Mouse (Mus musculus): ENCODE results near the gene Capza3. TPM values are rescaled to one million over a fixed set of nuclear protein-coding genes. Genes with fewer than 3 reads are reported as not detected.

Gene Capza3
- polyA plus RNA-seq (2014; fragmentation: Nextera tagmentation; extraction: Ambion mirVana) = not detected in 2 replicates

DNA sequence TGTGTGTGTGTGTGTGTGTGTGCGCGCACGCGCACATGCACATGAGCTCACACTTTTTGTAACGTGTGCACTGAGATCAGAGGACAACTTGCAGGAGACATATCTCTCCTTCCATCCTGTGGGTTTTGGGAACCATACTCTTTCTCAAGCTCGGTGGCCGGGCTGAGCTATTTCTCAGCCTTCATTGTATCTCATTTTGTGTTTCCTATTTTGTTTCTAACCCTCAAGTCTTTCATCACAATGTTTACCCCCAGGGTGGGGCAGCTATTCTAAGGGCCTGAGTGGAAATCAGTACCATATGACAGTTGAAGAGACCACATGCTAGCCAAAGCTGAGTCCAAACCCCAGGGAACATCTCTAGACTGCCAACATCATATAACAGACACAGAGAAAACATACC lies at the start of gene Capza3:
TSS of gene Capza3 (plus strand) at position 301 of the 400 bp plus-strand sequence.
- 97% methylated on average over 7 of the region's 7 CpGs for WGBS
- Histone ChIP-seq H3K4me3 (ENCODE audit: low read depth, low read length) (no peak within 1 kb of the TSS), H3K4me2 (ENCODE audit: low read depth, low read length) (no peak within 1 kb of the TSS), H3K27me3 (ENCODE audit: control insufficient read depth, insufficient read depth, low read length) (no peaks in the 10 kb centered on the region), H3K36me3 (replicated peaks; ENCODE audit: control insufficient read depth, insufficient read depth, low read depth, low read length) (no peaks in the 10 kb centered on the region), H3K4me1 (ENCODE audit: control insufficient read depth, insufficient read depth, low read length) (no peaks in the 10 kb centered on the region), H3K9me3 (replicated peaks; ENCODE audit: control insufficient read depth, low read length) (no peaks in the 10 kb centered on the region), H3K27ac (replicated peaks; ENCODE audit: low read depth, low read length) (no peak within 1 kb of the TSS), H3K9ac (replicated peaks; ENCODE audit: low read length) (no peak within 1 kb of the TSS)
- DNase-seq (ENCODE audit: low spot score) (no peak), ATAC-seq (replicated peaks; ENCODE audit: insufficient number of reproducible peaks, low FRiP score, low TSS enrichment, low read depth) (no peak)

DNA sequence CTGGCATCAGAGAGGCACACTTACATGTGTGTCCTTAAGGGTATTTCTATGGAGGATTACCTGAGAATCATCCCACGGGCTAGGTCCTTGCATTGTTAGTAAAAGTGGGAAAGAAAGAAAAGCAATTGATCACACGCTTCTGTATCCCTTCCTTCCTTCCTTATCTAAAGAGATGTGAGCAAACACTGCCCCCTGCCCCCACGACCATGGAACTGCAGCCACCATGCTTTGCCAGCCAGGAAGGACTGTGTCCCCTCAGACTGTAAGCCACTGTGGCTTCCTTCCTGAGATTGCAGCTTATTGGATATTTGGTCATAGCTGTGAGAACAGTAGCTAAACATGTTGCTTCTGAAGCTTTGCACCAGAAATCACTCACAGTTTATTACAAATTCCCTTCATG lies 35.9 kb upstream of the Capza3 start:
- no peak overlapping the region for H3K9ac ChIP-seq (replicated peaks; ENCODE audit: low read length)
- H3K4me1 ChIP-seq (ENCODE audit: control insufficient read depth, insufficient read depth, low read length) = no peaks in the 10 kb centered on the region
- H3K27ac ChIP-seq (replicated peaks; ENCODE audit: low read depth, low read length) = no peak overlapping the region
- ATAC-seq (replicated peaks; ENCODE audit: insufficient number of reproducible peaks, low FRiP score, low TSS enrichment, low read depth) (no peak), DNase-seq (ENCODE audit: low spot score) (no peak)
- no peak overlapping the region for H3K4me2 ChIP-seq (ENCODE audit: low read depth, low read length)
- no peaks in the 10 kb centered on the region for H3K27me3 ChIP-seq (ENCODE audit: control insufficient read depth, insufficient read depth, low read length)
- no peak overlapping the region for H3K4me3 ChIP-seq (ENCODE audit: low read depth, low read length)
- H3K36me3 ChIP-seq (replicated peaks; ENCODE audit: control insufficient read depth, insufficient read depth, low read depth, low read length) = no peaks in the 10 kb centered on the region
- no peaks in the 10 kb centered on the region for H3K9me3 ChIP-seq (replicated peaks; ENCODE audit: control insufficient read depth, low read length)
- WGBS = 69% methylated on average over 3 of the region's 3 CpGs

DNA sequence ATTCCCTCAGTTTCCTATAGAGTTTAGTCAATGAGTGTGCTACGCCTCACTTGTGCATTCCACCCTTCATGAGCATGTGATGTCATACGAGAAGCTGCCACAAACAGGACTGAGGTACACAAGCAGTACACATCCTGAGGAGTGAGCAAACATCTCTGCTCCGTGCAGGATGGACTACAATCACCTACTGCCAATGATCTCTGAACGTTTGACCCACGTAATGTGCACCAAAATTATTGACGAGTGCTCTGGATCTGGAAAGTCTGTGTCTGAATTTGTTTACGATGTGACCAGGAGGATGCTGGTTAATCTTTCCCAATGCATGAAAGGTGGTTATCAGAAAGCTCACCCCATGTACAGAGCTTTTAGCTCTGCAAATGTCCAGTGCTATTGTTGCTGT lies 16.6 kb upstream of the Capza3 start:
- Histone ChIP-seq H3K9ac (replicated peaks; ENCODE audit: low read length) (no peak overlapping the region), H3K4me2 (ENCODE audit: low read depth, low read length) (no peak overlapping the region), H3K9me3 (replicated peaks; ENCODE audit: control insufficient read depth, low read length) (no peaks in the 10 kb centered on the region), H3K4me1 (ENCODE audit: control insufficient read depth, insufficient read depth, low read length) (no peaks in the 10 kb centered on the region), H3K27ac (replicated peaks; ENCODE audit: low read depth, low read length) (no peak overlapping the region), H3K4me3 (ENCODE audit: low read depth, low read length) (no peak overlapping the region), H3K27me3 (ENCODE audit: control insufficient read depth, insufficient read depth, low read length) (no peaks in the 10 kb centered on the region), H3K36me3 (replicated peaks; ENCODE audit: control insufficient read depth, insufficient read depth, low read depth, low read length) (no peaks in the 10 kb centered on the region)
- WGBS = 83% methylated on average over 7 of the region's 7 CpGs
- DNase-seq (ENCODE audit: low spot score) (no peak), ATAC-seq (replicated peaks; ENCODE audit: insufficient number of reproducible peaks, low FRiP score, low TSS enrichment, low read depth) (no peak)

DNA sequence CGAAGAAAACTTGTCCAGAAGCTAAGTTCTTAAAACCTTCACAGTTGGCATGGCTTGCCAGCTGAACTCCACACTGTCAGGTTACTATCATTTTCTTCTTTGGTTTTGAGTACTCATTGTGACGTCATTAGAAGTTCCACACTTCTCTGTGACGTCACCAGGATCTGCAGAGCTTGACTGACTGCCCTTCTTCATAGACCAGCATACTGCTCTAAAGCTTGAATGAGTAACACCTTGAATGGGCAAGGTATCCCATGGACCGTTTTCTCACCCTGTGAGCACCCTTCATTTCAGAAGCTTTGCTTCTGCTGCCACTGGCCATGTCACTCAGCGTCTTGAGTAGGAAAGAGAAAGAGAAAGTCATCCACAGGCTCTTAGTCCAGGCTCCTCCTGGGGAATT lies 305 bp downstream of the Capza3 start, which contains the start of gene Plcz1:
TSS of gene Plcz1 (minus strand) at position 101 of the 400 bp plus-strand sequence.
- Histone ChIP-seq H3K9me3 (replicated peaks; ENCODE audit: control insufficient read depth, low read length) (no peaks in the 10 kb centered on the region), H3K4me3 (ENCODE audit: low read depth, low read length) (no peak within 1 kb of the TSS), H3K27me3 (ENCODE audit: control insufficient read depth, insufficient read depth, low read length) (no peaks in the 10 kb centered on the region), H3K4me2 (ENCODE audit: low read depth, low read length) (no peak within 1 kb of the TSS), H3K36me3 (replicated peaks; ENCODE audit: control insufficient read depth, insufficient read depth, low read depth, low read length) (no peaks in the 10 kb centered on the region), H3K27ac (replicated peaks; ENCODE audit: low read depth, low read length) (no peak within 1 kb of the TSS), H3K4me1 (ENCODE audit: control insufficient read depth, insufficient read depth, low read length) (no peaks in the 10 kb centered on the region), H3K9ac (replicated peaks; ENCODE audit: low read length) (no peak within 1 kb of the TSS)
- DNase-seq (ENCODE audit: low spot score) (no peak), ATAC-seq (replicated peaks; ENCODE audit: insufficient number of reproducible peaks, low FRiP score, low TSS enrichment, low read depth) (no peak)
- 87% methylated on average over 5 of the region's 5 CpGs for WGBS

DNA sequence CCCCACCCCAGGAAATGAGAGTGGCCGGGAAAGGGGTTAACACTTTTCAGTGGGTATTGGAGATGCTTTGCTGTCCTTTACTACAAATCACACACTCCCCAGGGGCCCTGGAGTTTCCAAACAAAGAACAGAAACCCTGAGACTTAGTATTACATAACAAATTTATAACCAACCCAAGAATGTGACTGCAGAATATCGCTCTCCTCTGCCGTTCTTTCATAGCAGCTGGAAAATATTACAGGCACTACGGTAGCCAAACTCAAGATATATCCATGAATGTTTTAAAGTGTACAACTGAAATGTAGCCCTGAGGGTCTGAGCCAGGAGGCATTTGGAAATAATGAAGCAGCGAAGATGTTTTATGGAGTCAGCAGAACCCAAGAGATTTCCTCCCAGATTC lies 10.4 kb downstream of the Capza3 start:
- Histone ChIP-seq H3K9me3 (replicated peaks; ENCODE audit: control insufficient read depth, low read length) (no peaks in the 10 kb centered on the region), H3K27me3 (ENCODE audit: control insufficient read depth, insufficient read depth, low read length) (no peaks in the 10 kb centered on the region), H3K4me2 (ENCODE audit: low read depth, low read length) (no peak overlapping the region), H3K36me3 (replicated peaks; ENCODE audit: control insufficient read depth, insufficient read depth, low read depth, low read length) (no peaks in the 10 kb centered on the region), H3K9ac (replicated peaks; ENCODE audit: low read length) (no peak overlapping the region), H3K4me1 (ENCODE audit: control insufficient read depth, insufficient read depth, low read length) (no peaks in the 10 kb centered on the region), H3K27ac (replicated peaks; ENCODE audit: low read depth, low read length) (no peak overlapping the region), H3K4me3 (ENCODE audit: low read depth, low read length) (no peak overlapping the region)
- 57% methylated on average over 5 of the region's 5 CpGs for WGBS
- ATAC-seq (replicated peaks; ENCODE audit: insufficient number of reproducible peaks, low FRiP score, low TSS enrichment, low read depth) = 0 out of 2 replicates have a peak, but pooled peaks have one; percentile 23
- peak; percentile 35 for DNase-seq (ENCODE audit: low spot score)

DNA sequence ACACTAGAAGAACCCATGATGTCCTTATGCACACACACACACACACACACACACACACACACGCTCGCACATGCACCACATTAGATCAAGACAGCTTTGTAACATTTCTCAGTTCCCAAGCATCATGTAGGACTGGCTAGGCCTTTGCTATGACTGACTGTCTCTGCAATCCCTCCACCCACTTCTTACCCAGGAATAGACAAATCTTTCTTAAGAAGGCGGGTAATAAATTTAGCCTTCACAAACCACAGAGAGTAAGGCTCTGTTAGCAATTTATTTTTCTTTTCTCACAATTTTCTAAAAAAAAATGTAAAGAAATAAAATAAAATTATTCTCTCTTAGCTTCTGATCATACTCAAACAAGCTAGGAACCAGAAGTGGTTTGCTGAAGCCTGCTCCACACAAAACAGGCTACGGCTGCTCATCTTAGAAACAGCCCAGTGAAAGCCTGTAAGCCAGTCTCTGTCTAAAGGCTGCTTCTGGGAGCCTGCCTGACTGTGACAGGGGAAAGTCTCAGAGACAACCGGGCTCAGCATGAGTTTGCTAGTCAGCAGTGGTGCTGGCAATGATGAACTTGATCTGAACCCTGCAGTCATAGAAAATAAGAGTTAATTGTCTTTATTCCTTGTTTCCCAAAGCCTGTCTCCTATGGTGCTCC lies 13.3 kb downstream of the Capza3 start:
- no peak overlapping the region for H3K9ac ChIP-seq (replicated peaks; ENCODE audit: low read length)
- no peak overlapping the region for H3K27ac ChIP-seq (replicated peaks; ENCODE audit: low read depth, low read length)
- no peak for DNase-seq (ENCODE audit: low spot score)
- no peaks in the 10 kb centered on the region for H3K27me3 ChIP-seq (ENCODE audit: control insufficient read depth, insufficient read depth, low read length)
- ATAC-seq (replicated peaks; ENCODE audit: insufficient number of reproducible peaks, low FRiP score, low TSS enrichment, low read depth) = no peak
- 71% methylated on average over 5 of the region's 5 CpGs for WGBS
- no peaks in the 10 kb centered on the region for H3K4me1 ChIP-seq (ENCODE audit: control insufficient read depth, insufficient read depth, low read length)
- H3K36me3 ChIP-seq (replicated peaks; ENCODE audit: control insufficient read depth, insufficient read depth, low read depth, low read length) = no peaks in the 10 kb centered on the region
- H3K9me3 ChIP-seq (replicated peaks; ENCODE audit: control insufficient read depth, low read length) = no peaks in the 10 kb centered on the region
- no peak overlapping the region for H3K4me2 ChIP-seq (ENCODE audit: low read depth, low read length)
- H3K4me3 ChIP-seq (ENCODE audit: low read depth, low read length) = no peak overlapping the region

DNA sequence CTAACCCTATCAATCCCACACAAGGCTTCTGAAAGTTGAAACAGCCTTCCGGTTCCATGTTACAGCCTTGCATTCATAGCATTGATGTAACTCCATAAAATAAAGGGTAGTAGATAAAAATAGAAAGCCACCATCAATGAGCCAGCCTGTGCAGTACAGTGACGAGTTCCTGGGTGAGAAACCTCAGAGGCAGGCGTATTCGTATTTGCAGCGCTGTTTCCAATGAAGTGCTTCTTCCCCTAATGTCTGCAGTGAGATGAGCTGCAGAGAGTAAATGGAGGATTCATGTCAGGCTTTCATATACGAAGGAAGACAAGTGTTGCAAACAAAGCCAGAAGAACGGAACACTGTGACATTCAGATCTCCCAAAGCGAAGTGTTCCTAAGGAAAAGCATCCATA lies 28.1 kb downstream of the Capza3 start:
- Histone ChIP-seq H3K4me2 (ENCODE audit: low read depth, low read length) (no peak overlapping the region), H3K4me1 (ENCODE audit: control insufficient read depth, insufficient read depth, low read length) (no peaks in the 10 kb centered on the region), H3K9ac (replicated peaks; ENCODE audit: low read length) (no peak overlapping the region), H3K9me3 (replicated peaks; ENCODE audit: control insufficient read depth, low read length) (no peaks in the 10 kb centered on the region), H3K36me3 (replicated peaks; ENCODE audit: control insufficient read depth, insufficient read depth, low read depth, low read length) (no peaks in the 10 kb centered on the region), H3K4me3 (ENCODE audit: low read depth, low read length) (no peak overlapping the region), H3K27me3 (ENCODE audit: control insufficient read depth, insufficient read depth, low read length) (no peaks in the 10 kb centered on the region), H3K27ac (replicated peaks; ENCODE audit: low read depth, low read length) (no peak overlapping the region)
- no peak for DNase-seq (ENCODE audit: low spot score)
- ATAC-seq (replicated peaks; ENCODE audit: insufficient number of reproducible peaks, low FRiP score, low TSS enrichment, low read depth) = no peak
- WGBS = 88% methylated on average over 8 of the region's 8 CpGs

DNA sequence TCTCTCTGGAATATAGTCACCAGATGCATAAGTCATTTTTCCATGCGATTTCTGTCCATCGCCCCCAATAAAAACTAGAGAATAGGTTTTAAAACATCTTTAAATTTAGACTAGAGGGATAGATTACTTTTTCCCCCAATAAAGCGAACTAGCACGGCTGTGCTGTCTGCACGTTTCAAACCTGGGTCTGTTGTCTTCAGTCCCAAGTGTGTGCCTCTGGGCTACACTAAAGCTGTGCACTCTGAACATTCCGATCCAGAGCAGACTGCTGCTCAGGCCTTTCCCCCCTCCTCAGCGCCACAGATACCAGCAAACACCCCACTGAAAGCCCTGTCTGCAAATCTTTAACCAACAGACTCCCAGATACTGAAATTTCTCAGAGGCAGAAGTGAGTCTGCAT lies 39.9 kb downstream of the Capza3 start:
- DNase-seq (ENCODE audit: low spot score) (no peak), ATAC-seq (replicated peaks; ENCODE audit: insufficient number of reproducible peaks, low FRiP score, low TSS enrichment, low read depth) (no peak)
- Histone ChIP-seq H3K9ac (replicated peaks; ENCODE audit: low read length) (no peak overlapping the region), H3K36me3 (replicated peaks; ENCODE audit: control insufficient read depth, insufficient read depth, low read depth, low read length) (no peaks in the 10 kb centered on the region), H3K4me2 (ENCODE audit: low read depth, low read length) (no peak overlapping the region), H3K27me3 (ENCODE audit: control insufficient read depth, insufficient read depth, low read length) (no peaks in the 10 kb centered on the region), H3K4me3 (ENCODE audit: low read depth, low read length) (no peak overlapping the region), H3K4me1 (ENCODE audit: control insufficient read depth, insufficient read depth, low read length) (no peaks in the 10 kb centered on the region), H3K27ac (replicated peaks; ENCODE audit: low read depth, low read length) (no peak overlapping the region), H3K9me3 (replicated peaks; ENCODE audit: control insufficient read depth, low read length) (no peaks in the 10 kb centered on the region)
- WGBS = 77% methylated on average over 7 of the region's 7 CpGs

Data from embryonic facial prominence, embryonic 11.5 days (tissue).